Mouse (Mus musculus): ENCODE data around the gene Hexim2. TPM values are rescaled to one million over a fixed set of nuclear protein-coding genes. Genes with fewer than 3 reads are reported as not detected.

The Hexim2 gene
- 1.8 and 1.9 TPM in 2 replicates for polyA plus RNA-seq (2012; rRNA removed)

DNA sequence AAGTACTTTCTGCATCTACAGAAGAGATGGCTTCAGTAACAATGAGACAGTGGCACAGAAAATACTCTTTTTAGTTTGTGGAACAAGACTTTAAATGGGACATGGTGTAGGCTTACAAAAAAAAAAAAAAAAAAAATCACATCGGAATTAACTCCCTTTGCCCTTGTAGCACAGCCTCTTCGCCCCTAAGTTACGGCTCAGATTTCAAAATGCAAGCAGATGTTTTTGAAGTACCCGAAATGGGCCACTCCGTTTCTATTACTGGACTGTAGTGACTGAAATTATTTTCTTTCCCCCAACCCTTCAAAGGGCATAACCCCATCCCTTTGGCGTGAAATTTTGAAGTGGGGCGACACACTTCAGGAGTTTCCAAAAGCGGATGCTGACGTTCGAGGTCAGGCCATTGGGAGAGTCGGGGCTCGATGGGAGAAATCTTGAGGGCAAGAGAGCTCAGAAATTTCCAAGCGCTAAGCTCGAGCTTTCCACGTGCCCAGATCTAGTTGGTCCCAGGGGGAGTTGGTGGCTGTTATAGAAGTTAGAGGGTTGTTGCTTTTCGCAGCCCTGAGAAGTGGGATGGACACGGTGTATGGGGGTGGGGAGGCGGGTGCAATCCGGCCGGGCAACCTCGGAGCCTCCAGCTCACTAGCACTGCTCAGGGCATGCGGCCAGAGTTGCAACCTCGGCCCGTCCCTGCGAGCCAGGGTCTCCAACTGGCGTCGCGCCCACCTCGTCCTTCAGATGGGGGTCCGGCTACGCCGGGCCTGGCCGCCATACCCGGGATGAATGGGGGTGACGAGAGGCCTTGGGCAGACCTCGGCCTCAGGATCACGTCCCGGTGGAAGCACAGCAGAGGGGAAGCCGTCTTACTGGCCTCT, at the start of gene Hexim2:
Gene Hexim2, plus strand, starts transcription at position 729 of the 875 bp plus-strand sequence.

DNA sequence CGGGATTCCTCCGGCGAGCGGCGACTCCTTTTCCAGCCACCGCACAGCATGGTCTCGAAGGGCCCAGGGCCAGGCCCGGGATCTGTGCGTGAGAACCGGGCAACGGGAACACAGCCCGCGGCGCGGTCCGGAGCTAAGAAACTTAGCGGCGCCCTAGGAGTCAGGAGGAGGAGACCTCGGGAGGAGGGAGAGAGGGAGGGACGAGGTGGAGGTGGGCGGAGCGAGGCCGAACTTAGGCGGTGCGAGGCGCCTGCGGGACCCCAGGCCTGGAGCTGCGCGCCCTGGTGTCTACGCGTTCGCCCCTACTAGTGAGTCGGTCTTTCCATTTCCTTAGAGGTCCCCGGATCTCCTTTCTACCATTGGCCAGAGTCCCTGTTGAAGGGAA, 30.8 kb upstream of the Hexim2 start, which contains the start of the genes Plcd3 and Acbd4:
Gene Plcd3, minus strand, starts transcription at position 178 of the 385 bp plus-strand sequence.
Gene Acbd4, plus strand, starts transcription at position 202 of the 385 bp plus-strand sequence.

GRCm38 (mm10) chr11:103116008-103116818, 16.0 kb upstream of the Hexim2 start, which contains the start of gene Hexim1:
Gene Hexim1 (plus strand): TSS chr11:103116231.

DNA sequence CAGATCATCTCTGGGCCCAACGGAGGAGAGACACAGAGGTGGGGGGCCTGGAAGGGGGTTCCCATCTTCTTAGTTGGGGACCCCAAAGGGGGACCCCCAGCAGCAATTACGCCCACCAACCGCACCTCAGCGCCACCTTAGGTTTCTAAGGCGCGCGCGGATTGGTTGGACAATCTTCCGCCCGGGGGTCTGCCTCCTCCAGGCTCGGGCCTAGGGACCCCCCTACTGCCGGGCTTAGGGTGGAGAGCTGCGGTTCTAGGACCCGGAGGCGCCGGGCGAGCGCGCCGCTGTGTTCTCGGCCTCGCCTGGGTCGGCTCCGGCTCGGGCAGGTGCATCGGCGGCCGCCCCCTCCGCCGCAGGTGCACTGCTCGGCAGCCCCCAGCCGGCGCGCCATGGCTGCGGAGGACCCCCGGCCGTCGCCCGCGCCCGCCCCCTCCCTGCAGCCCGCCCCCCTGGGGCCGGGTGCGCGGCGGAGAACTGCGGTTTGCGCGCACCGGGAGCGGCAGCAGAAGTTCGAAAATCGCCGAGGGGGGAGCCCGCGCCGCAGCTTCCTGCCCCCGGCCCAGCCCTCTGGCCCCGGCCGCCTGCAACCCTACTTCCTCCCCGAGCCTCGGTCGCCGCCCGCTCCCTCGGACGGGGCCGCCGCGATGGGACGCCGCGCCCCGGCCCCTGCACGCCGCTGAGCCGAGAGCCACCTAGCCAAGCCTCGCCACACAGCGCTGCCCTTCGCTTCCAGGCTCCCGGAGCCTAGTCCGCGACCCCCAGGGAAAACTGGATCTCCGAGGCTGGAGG, 38.5 kb downstream of the Hexim2 start, which contains the start of gene Fmnl1:
Gene Fmnl1, plus strand, starts transcription at position 614 of the 792 bp plus-strand sequence.

Other genes starting within 250 kb of the Hexim2 start
- gene Fam187a, start 247.3 kb upstream of the Hexim2 start, polyA plus RNA-seq (2012; rRNA removed): not detected in 2 replicates
- gene Gfap, start 231.5 kb upstream of the Hexim2 start, polyA plus RNA-seq (2012; rRNA removed): 4.0 and 4.2 TPM in 2 replicates
- gene Kif18b, start 207.3 kb upstream of the Hexim2 start, polyA plus RNA-seq (2012; rRNA removed): 9.8 and 11.0 TPM in 2 replicates
- gene C1ql1, start 185.7 kb upstream of the Hexim2 start, polyA plus RNA-seq (2012; rRNA removed): 0.14 and 0.19 TPM in 2 replicates
- gene Nmt1, start 104.2 kb upstream of the Hexim2 start, polyA plus RNA-seq (2012; rRNA removed): 21.6 and 22.7 TPM in 2 replicates
- 32.9 and 33.5 TPM in 2 replicates for gene Dcakd, start 104.1 kb upstream of the Hexim2 start, polyA plus RNA-seq (2012; rRNA removed)
- gene Plcd3, start 30.8 kb upstream of the Hexim2 start, polyA plus RNA-seq (2012; rRNA removed): 1.9 and 2.5 TPM in 2 replicates
- 17.8 and 18.3 TPM in 2 replicates for gene Acbd4, start 30.7 kb upstream of the Hexim2 start, polyA plus RNA-seq (2012; rRNA removed)
- 8.5 and 9.9 TPM in 2 replicates for gene Hexim1, start 16.2 kb upstream of the Hexim2 start, polyA plus RNA-seq (2012; rRNA removed)
- 6.2 and 9.4 TPM in 2 replicates for gene Fmnl1, start 38.7 kb downstream of the Hexim2 start, polyA plus RNA-seq (2012; rRNA removed)
- gene 1700023F06Rik, start 76.1 kb downstream of the Hexim2 start, polyA plus RNA-seq (2012; rRNA removed): not detected in 2 replicates
- not detected in 2 replicates for gene Spata32, start 86.0 kb downstream of the Hexim2 start, polyA plus RNA-seq (2012; rRNA removed)
- 0.90 and 1.00 TPM in 2 replicates for gene Map3k14, start 135.0 kb downstream of the Hexim2 start, polyA plus RNA-seq (2012; rRNA removed)
- 4.7 and 5.5 TPM in 2 replicates for gene Arhgap27, start 231.3 kb downstream of the Hexim2 start, polyA plus RNA-seq (2012; rRNA removed)